Mouse (Mus musculus) gastrocnemius, adult 2 months (tissue): ENCODE results near the gene Vdac2. TPM values are rescaled to one million over a fixed set of nuclear protein-coding genes. Genes with fewer than 3 reads are reported as not detected.

Experiments
- DNase-seq: peaks from one replicate; pipeline ENCODE4 v3.0.0; 2022
- H3K27ac ChIP-seq: fragments of 200-600 bp; 2 replicates; pipeline ENCODE4 v1.8.1; 2022; ENCODE audit warnings: mild to moderate bottlenecking
- H3K4me3 ChIP-seq: fragments of 200-600 bp; 2 replicates; pipeline ENCODE4 v1.8.1; 2022; ENCODE audit warnings: mild to moderate bottlenecking, moderate library complexity
- CTCF ChIP-seq: fragments of 200-600 bp; IDR thresholded peaks from 2 replicates; pipeline ENCODE4 v1.8.1; 2022; ENCODE audit warnings: antibody characterized with exemption, mild to moderate bottlenecking, moderate library complexity
- intact Hi-C: fragments of 180-260 bp; cut with DNase I; formaldehyde crosslinking; loops from one replicate; pipeline ENCODE4 v1.15.1; 2025
- total RNA-seq, 2 experiments: library from RNA; stranded (reverse); gene quantifications; 2 replicates each; pipeline ENCODE4 v1.2.3; 2021

The Vdac2 gene
- total RNA-seq, 2 experiments from 2014 or later: 320 to 332 TPM

GRCm38 (mm10) chr14:21822795-21823374 lies 2.2 kb upstream of the Vdac2 start:
- H3K4me3 ChIP-seq: peak overlapping the region; percentile 36
- DNase-seq: peak; percentile 77
- no peak for TF ChIP-seq CTCF
- H3K27ac ChIP-seq: peak overlapping the region; percentile 86
- intact Hi-C loops: no loop called here

- intact Hi-C loops: no loop called here
- no peak for TF ChIP-seq CTCF
- Histone ChIP-seq H3K27ac (peak overlapping the region; percentile 86), H3K4me3 (no peak overlapping the region)
- DNase-seq: no peak
These were observed 1.1 kb upstream of the Vdac2 start for GRCm38 (mm10) chr14:21823897-21824296.

GRCm38 (mm10) chr14:21825786-21826491 lies 901 bp downstream of the Vdac2 start:
- H3K27ac ChIP-seq: peak overlapping the region; percentile 50; the same call in 1 of the 2 replicates
- intact Hi-C loops: no loop called here
- TF ChIP-seq CTCF: no peak

GRCm38 (mm10) chr14:21830876-21831767 lies 6.1 kb downstream of the Vdac2 start:
- peak overlapping the region; percentile 100 for H3K27ac ChIP-seq
- DNase-seq: peak; percentile 98
- intact Hi-C loops: loop anchor here (2.0 kb wide), 1 partner anchor 80 kb away; the partner anchor contains the start of genes Dusp13 and Samd8
- peak; percentile 18; the same call in 1 of the 2 replicates for TF ChIP-seq CTCF
- H3K4me3 ChIP-seq: peak overlapping the region; percentile 77

More at GRCm38 (mm10) chr14:21825786-21826491, 901 bp downstream of the Vdac2 start:
- H3K4me3 ChIP-seq: no peak overlapping the region
- no peak for DNase-seq

GRCm38 (mm10) chr14:21831830-21832403 lies 6.9 kb downstream of the Vdac2 start:
- no peak for DNase-seq
- TF ChIP-seq CTCF: no peak
- H3K4me3 ChIP-seq: peak overlapping the region; percentile 77
- intact Hi-C loops: loop anchor here (2.0 kb wide), 2 partner anchors 17 to 81 kb away; partner anchors contain the start of genes Comtd1, Dusp13 and Samd8
- H3K27ac ChIP-seq: peak overlapping the region; percentile 100

- DNase-seq: peak; percentile 59
- no peak for TF ChIP-seq CTCF
- Histone ChIP-seq H3K4me3 (peak overlapping the region; percentile 45), H3K27ac (peak overlapping the region; percentile 83)
- intact Hi-C loops: no loop called here
These were observed 13.4 kb downstream of the Vdac2 start for GRCm38 (mm10) chr14:21838336-21839017.

GRCm38 (mm10) chr14:21841819-21842592 lies 17.0 kb downstream of the Vdac2 start:
- H3K27ac ChIP-seq: peak overlapping the region; percentile 29
- intact Hi-C loops: no loop called here
- no peak overlapping the region for H3K4me3 ChIP-seq
- peak; percentile 39 for TF ChIP-seq CTCF
- DNase-seq: no peak

- intact Hi-C loops: no loop called here
- Histone ChIP-seq H3K27ac (0 out of 2 replicates have a peak overlapping the region, but pooled peaks have one; percentile 10), H3K4me3 (no peak overlapping the region)
- no peak for TF ChIP-seq CTCF
- no peak for DNase-seq
These were observed 18.2 kb downstream of the Vdac2 start for GRCm38 (mm10) chr14:21843263-21843662.

GRCm38 (mm10) chr14:21846827-21847380 lies 21.9 kb downstream of the Vdac2 start:
- TF ChIP-seq CTCF: no peak
- intact Hi-C loops: loop anchor here (5.0 kb wide), 1 partner anchor 95 kb away; the partner anchor contains the start of genes Dusp13 and Samd8
- Histone ChIP-seq H3K4me3 (peak overlapping the region; percentile 88), H3K27ac (no peak overlapping the region)
- DNase-seq: no peak

GRCm38 (mm10) chr14:21847381-21848165 lies 22.5 kb downstream of the Vdac2 start:
- peak overlapping the region; percentile 88 for H3K4me3 ChIP-seq
- DNase-seq: peak; percentile 45
- intact Hi-C loops: loop anchor here (2.0 to 5.0 kb wide), 2 partner anchors 15 to 95 kb away; partner anchors contain the start of genes Dusp13 and Samd8
- no peak for TF ChIP-seq CTCF
- H3K27ac ChIP-seq: peak overlapping the region; percentile 85
